Mouse (Mus musculus): Measurements from ENCODE around the gene H2-T22.
"Not testable (repeated sequence)": the region's sequence is repeated elsewhere in the genome, so short reads cannot be mapped to it uniquely, and the experiment has no call there.

GRCm38 (mm10) chr17:36030703-36031582 is 11.6 kb downstream of the H2-T22 start:
- not testable (repeated sequence) for TF ChIP-seq CTCF, EP300 (IDR thresholded peaks at IDR 0.05)
